Mouse (Mus musculus) layer of hippocampus, adult 6 months (tissue): ENCODE data around the gene Dcakd. TPM values are rescaled to one million over a fixed set of nuclear protein-coding genes. Genes with fewer than 3 reads are reported as not detected.

Experiments used
- long read RNA-seq, 2 experiments: library from polyadenylated mRNA; unstranded; transcript quantifications; one replicate each; pipeline ENCODE4 v2.0.0; 2019 to 2020
- microRNA-seq: library from miRNA; unstranded; fragments of <30 nt; microRNA quantifications from one replicate; pipeline ENCODE4 v1.2.0, GENCODE M21; 2020
- polyA plus RNA-seq: library from polyadenylated mRNA; unstranded; fragments of <200 nt; fragmentation: Nextera tagmentation; gene quantifications from 2 replicates; pipeline ENCODE4 v1.2.3, GENCODE M21; 2021

Dcakd gene
- 30.5 and 36.4 TPM in 2 replicates for polyA plus RNA-seq
- long read RNA-seq, experiment 1, transcript Dcakd-201 (5 exons, 1,744 nt) = major isoform, 17 of 23 reads
- long read RNA-seq, experiment 1, partial matches to known transcripts = 3 of 23 reads
- long read RNA-seq, experiment 1, other reads (novel, unspliced or antisense) = 2 of 23 reads
- long read RNA-seq, experiment 2, transcript Dcakd-201 (5 exons, 1,744 nt) = major isoform, 224 of 264 reads
- long read RNA-seq, experiment 2, transcript Dcakd-204 (2 exons, 549 nt) = minor isoform, 9 of 264 reads
- long read RNA-seq, experiment 2, partial matches to known transcripts = 6 of 264 reads
- long read RNA-seq, experiment 2, other reads (novel, unspliced or antisense) = 25 of 264 reads

DNA sequence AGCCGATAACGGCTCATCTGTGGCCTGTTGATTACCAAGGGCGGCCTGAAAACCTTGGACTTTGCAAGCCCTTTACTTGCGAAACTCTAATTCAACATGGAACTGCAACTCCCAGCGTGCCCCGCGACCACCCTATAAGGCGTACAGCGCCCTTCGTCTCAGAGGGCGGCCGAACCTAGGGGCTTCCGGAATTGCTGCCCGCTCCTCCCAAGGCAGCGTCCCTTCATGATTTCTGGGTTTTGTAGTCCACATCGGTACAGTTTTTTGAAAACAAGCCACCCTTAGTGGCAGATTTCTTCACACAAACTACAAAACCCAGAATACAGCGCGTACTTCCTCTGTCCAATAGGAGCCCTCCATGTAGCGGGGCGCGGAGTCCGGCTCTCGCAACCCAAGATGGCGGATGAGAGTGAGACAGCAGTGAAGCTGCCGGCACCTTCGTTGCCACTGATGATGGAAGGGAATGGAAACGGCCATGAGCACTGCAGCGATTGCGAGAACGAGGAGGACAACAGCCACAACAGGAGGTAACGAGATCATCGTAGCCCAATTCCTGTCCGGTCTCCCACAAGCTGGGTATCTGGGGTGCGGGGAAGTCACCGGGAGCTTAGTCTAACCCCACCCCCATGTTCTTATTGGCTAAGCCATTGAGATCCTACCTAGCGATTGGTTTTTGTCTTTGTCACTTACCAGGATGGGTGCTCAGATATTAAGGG lies at the start of gene Dcakd, which contains the start of gene Nmt1:
Dcakd (minus strand) TSS at position 158 of the 716 bp plus-strand sequence.
Nmt1 (plus strand) TSS at position 15 of the 716 bp plus-strand sequence.

GRCm38 (mm10) chr11:102946265-102946991 lies 81.7 kb downstream of the Dcakd start, which contains the start of gene C1ql1:
Gene C1ql1, minus strand, starts transcription at chr11:102946688.

Small RNA genes within 50 kb of the gene (microRNA-seq; reads per million reads assigned to microRNA genes)
- gene Mir6931 = 0.64 reads per million

Other genes starting within 250 kb of the Dcakd start
- 0.64 and 1.4 TPM in 2 replicates for gene Gjc1, start 208.6 kb downstream of the Dcakd start, polyA plus RNA-seq
- 9.8 and 13.4 TPM in 2 replicates for gene Higd1b, start 192.5 kb downstream of the Dcakd start, polyA plus RNA-seq
- gene Eftud2, start 147.3 kb downstream of the Dcakd start, polyA plus RNA-seq = 64.9 and 69.3 TPM in 2 replicates
- gene Ccdc103, start 147.1 kb downstream of the Dcakd start, polyA plus RNA-seq = 5.6 and 6.7 TPM in 2 replicates
- 0.18 TPM in 1 of 2 replicates, not detected in the other for gene Fam187a, start 143.2 kb downstream of the Dcakd start, polyA plus RNA-seq
- gene Gfap, start 127.4 kb downstream of the Dcakd start, polyA plus RNA-seq = 135 and 164 TPM in 2 replicates
- gene Kif18b, start 103.2 kb downstream of the Dcakd start, polyA plus RNA-seq = 0.04 TPM in 1 of 2 replicates, not detected in the other
- 1.5 and 1.6 TPM in 2 replicates for gene C1ql1, start 81.6 kb downstream of the Dcakd start, polyA plus RNA-seq
- gene Nmt1, start 143 bp downstream of the Dcakd start, polyA plus RNA-seq = 331 and 373 TPM in 2 replicates
- gene Plcd3, start 73.3 kb upstream of the Dcakd start, polyA plus RNA-seq = 2.1 and 3.0 TPM in 2 replicates
- gene Acbd4, start 73.3 kb upstream of the Dcakd start, polyA plus RNA-seq = 42.3 and 42.4 TPM in 2 replicates
- 8.4 and 9.1 TPM in 2 replicates for gene Hexim1, start 87.9 kb upstream of the Dcakd start, polyA plus RNA-seq
- gene Hexim2, start 104.1 kb upstream of the Dcakd start, polyA plus RNA-seq = 5.6 and 6.3 TPM in 2 replicates
- gene Fmnl1, start 142.8 kb upstream of the Dcakd start, polyA plus RNA-seq = 12.1 and 14.0 TPM in 2 replicates
- 1.5 and 2.3 TPM in 2 replicates for gene 1700023F06Rik, start 180.2 kb upstream of the Dcakd start, polyA plus RNA-seq
- 0.18 and 0.45 TPM in 2 replicates for gene Spata32, start 190.1 kb upstream of the Dcakd start, polyA plus RNA-seq
- gene Map3k14, start 239.1 kb upstream of the Dcakd start, polyA plus RNA-seq = 0.35 and 0.48 TPM in 2 replicates